Comparison of ENCODE assay signal across 10 mouse cellular contexts in the genomic region with DNA sequence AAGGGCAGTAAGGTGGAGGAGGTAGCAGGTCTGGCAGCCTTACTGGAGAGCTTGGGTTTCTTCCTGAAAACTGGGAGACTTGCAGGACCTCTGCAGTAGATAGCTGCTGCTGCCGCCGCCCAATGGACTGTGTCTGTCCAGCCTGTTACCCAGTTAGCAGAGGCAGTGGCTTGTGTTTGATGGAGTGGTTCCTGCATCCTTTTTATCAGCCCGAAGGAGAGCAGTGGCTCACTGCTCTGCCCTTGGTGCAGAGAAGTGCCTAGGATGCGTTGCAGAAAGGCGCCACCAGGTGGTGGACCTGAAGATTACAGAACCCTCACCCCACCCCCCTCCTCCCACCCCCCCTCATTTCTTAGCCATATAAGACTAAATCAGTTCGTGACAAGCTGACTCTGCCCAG. TPM values are rescaled to one million over a fixed set of nuclear protein-coding genes. Genes with fewer than 3 reads are reported as not detected.
DNase-seq lines count a peak whose midpoint lies in the region; ATAC-seq and TF ChIP-seq lines count a peak whose summit lies in the region.
"Had no signal": no experiment of that assay in that cellular context is flagged by ENCODE, and none has a peak within 500 bp of the region (broad histone marks: within the 10 kb centered on the region; RNA-seq: fewer than 3 reads in every experiment).

No protein-coding gene starts in this region.

- no peak overlapping the region for H3K27ac ChIP-seq in testis, adult 2 months (ENCODE audit: control insufficient read depth, insufficient read depth, low read depth, low read length)
- no peak overlapping the region for H3K27ac ChIP-seq in embryonic facial prominence, embryonic 14.5 days (replicated peaks; ENCODE audit: low read depth, low read length)
- no peak overlapping the region for H3K27ac ChIP-seq in midbrain, embryonic 14.5 days (replicated peaks; ENCODE audit: low read depth, low read length)
- H3K27ac ChIP-seq: hindbrain, embryonic 15.5 days; stomach, embryonic 15.5 days had no signal

- no peak overlapping the region for H3K4me3 ChIP-seq in testis, adult 2 months (ENCODE audit: control insufficient read depth, low read depth, low read length)
- no peak overlapping the region for H3K4me3 ChIP-seq in embryonic facial prominence, embryonic 14.5 days (ENCODE audit: low read depth, low read length)
- H3K4me3 ChIP-seq in midbrain, embryonic 14.5 days (replicated peaks; ENCODE audit: low read depth, low read length) = no peak overlapping the region
- H3K4me3 ChIP-seq: hindbrain, embryonic 15.5 days; stomach, embryonic 15.5 days had no signal

- no peak for TF ChIP-seq POLR2A in testis, adult 2 months (IDR thresholded peaks at IDR 0.05; ENCODE audit: control insufficient read depth, low read depth, low read length)

- H3K9ac ChIP-seq in embryonic facial prominence, embryonic 14.5 days (ENCODE audit: low read depth, low read length) = no peak overlapping the region
- H3K9ac ChIP-seq in midbrain, embryonic 14.5 days (replicated peaks; ENCODE audit: low read length) = no peak overlapping the region
- H3K9ac ChIP-seq: hindbrain, embryonic 15.5 days; stomach, embryonic 15.5 days had no signal

- ATAC-seq in CD4-positive, CD25-positive, alpha-beta regulatory T cell, adult 4 months = no peak
- ATAC-seq in embryonic facial prominence, embryonic 14.5 days (ENCODE audit: low read depth) = no peak
- no peak for ATAC-seq in midbrain, embryonic 14.5 days (ENCODE audit: low FRiP score, low TSS enrichment)

- peaks cover 8% of the 10 kb centered on the region for H3K4me1 ChIP-seq in testis, adult 2 months (ENCODE audit: control insufficient read depth, insufficient read depth, low read length)
- peaks cover 20% of the 10 kb centered on the region for H3K4me1 ChIP-seq in embryonic facial prominence, embryonic 14.5 days (ENCODE audit: control insufficient read depth, insufficient read depth, low read length)
- peaks cover 20% of the 10 kb centered on the region for H3K4me1 ChIP-seq in midbrain, embryonic 14.5 days (ENCODE audit: control insufficient read depth, insufficient read depth, low read length)

- H3K27me3 ChIP-seq in testis, adult 2 months (ENCODE audit: control insufficient read depth, insufficient read depth, low read length) = no peaks in the 10 kb centered on the region
- no peaks in the 10 kb centered on the region for H3K27me3 ChIP-seq in embryonic facial prominence, embryonic 14.5 days (replicated peaks; ENCODE audit: control insufficient read depth, insufficient read depth, low read length)
- no peaks in the 10 kb centered on the region for H3K27me3 ChIP-seq in midbrain, embryonic 14.5 days (ENCODE audit: control insufficient read depth, insufficient read depth, low read length)
- H3K27me3 ChIP-seq: hindbrain, embryonic 15.5 days; stomach, embryonic 15.5 days had no signal

- TF ChIP-seq CTCF in testis, adult 2 months (IDR thresholded peaks at IDR 0.05; ENCODE audit: control insufficient read depth, insufficient read depth, insufficient replicate concordance, low read depth, low read length) = peak; percentile 56; the same call in 1 of the 2 replicates

- H3K9me3 ChIP-seq in embryonic facial prominence, embryonic 14.5 days (ENCODE audit: control insufficient read depth, low read length) = no peaks in the 10 kb centered on the region
- no peaks in the 10 kb centered on the region for H3K9me3 ChIP-seq in midbrain, embryonic 14.5 days (ENCODE audit: control insufficient read depth, low read length)
- H3K9me3 ChIP-seq: hindbrain, embryonic 15.5 days; stomach, embryonic 15.5 days had no signal

- H3K36me3 ChIP-seq in testis, adult 2 months (ENCODE audit: control insufficient read depth, insufficient read depth, low read length) = peaks cover 1% of the 10 kb centered on the region; the same call in 1 of the 2 replicates
- H3K36me3 ChIP-seq in embryonic facial prominence, embryonic 14.5 days (ENCODE audit: control insufficient read depth, insufficient read depth, low read length) = peaks cover 3% of the 10 kb centered on the region; the same call in 1 of the 2 replicates
- peaks cover 8% of the 10 kb centered on the region; the same call in 1 of the 2 replicates for H3K36me3 ChIP-seq in midbrain, embryonic 14.5 days (ENCODE audit: control insufficient read depth, insufficient read depth, low read length)
- H3K36me3 ChIP-seq: hindbrain, embryonic 15.5 days had no signal

- DNase-seq in CD4-positive, CD25-positive, alpha-beta regulatory T cell, adult 2 months (ENCODE audit: low read depth, low spot score) = peak; percentile 88
- no peak for DNase-seq in testis, postnatal 14 days (ENCODE audit: low spot score)
- DNase-seq in embryonic facial prominence, embryonic 14.5 days (ENCODE audit: low spot score) = peak; percentile 24
- peak; percentile 72 to 79 for DNase-seq in kidney, postnatal 25 days
- DNase-seq in midbrain, embryonic 14.5 days = peak; percentile 61
- peak; percentile 82 for DNase-seq in thymus, postnatal 14 days

- WGBS in embryonic facial prominence, embryonic 14.5 days = 16% methylated on average over 4 of the region's 6 CpGs
- WGBS in midbrain, embryonic 14.5 days = 21% methylated on average over 6 of the region's 6 CpGs

- no peak overlapping the region for H3K4me2 ChIP-seq in embryonic facial prominence, embryonic 14.5 days (ENCODE audit: low read depth, low read length)
- H3K4me2 ChIP-seq in midbrain, embryonic 14.5 days (ENCODE audit: low read length) = no peak overlapping the region
- H3K4me2 ChIP-seq: hindbrain, embryonic 15.5 days; stomach, embryonic 15.5 days had no signal

RNA-seq across cellular contexts. Expression of gene Stk40, which starts 10.2 kb away (rescaled TPM):
- 10 to 100 TPM; 11.4 to 23.2 TPM for polyA plus RNA-seq in CD4-positive, CD25-positive, alpha-beta regulatory T cell, adult 4 months (2017; shearing (Covaris generic))
- polyA plus RNA-seq in testis, adult 2 months (2012; rRNA removed) = 33.5 and 33.9 TPM in 2 replicates
- 26.8 and 32.1 TPM in 2 replicates for polyA plus RNA-seq in embryonic facial prominence, embryonic 14.5 days (2014; fragmentation: Nextera tagmentation; extraction: Ambion mirVana)
- 21.1 and 29.4 TPM in 2 replicates for polyA plus RNA-seq in midbrain, embryonic 14.5 days (2014; fragmentation: Nextera tagmentation; extraction: Ambion mirVana)

RNA-seq across cellular contexts. Expression of gene Lsm10, which starts 17.5 kb away (rescaled TPM):
- 10 to 100 TPM; 68.6 to 76.0 TPM for polyA plus RNA-seq in CD4-positive, CD25-positive, alpha-beta regulatory T cell, adult 4 months (2017; shearing (Covaris generic))
- 41.9 and 43.5 TPM in 2 replicates for polyA plus RNA-seq in testis, adult 2 months (2012; rRNA removed)
- polyA plus RNA-seq in embryonic facial prominence, embryonic 14.5 days (2014; fragmentation: Nextera tagmentation; extraction: Ambion mirVana) = 52.0 and 54.1 TPM in 2 replicates
- polyA plus RNA-seq in midbrain, embryonic 14.5 days (2014; fragmentation: Nextera tagmentation; extraction: Ambion mirVana) = 47.8 and 51.2 TPM in 2 replicates

RNA-seq across cellular contexts. Expression of gene Eva1b, which starts 33.6 kb away (rescaled TPM):
- polyA plus RNA-seq in CD4-positive, CD25-positive, alpha-beta regulatory T cell, adult 4 months (2017; shearing (Covaris generic)) = 10 to 100 TPM; 10.5 to 12.7 TPM
- 5.4 and 6.2 TPM in 2 replicates for polyA plus RNA-seq in testis, adult 2 months (2012; rRNA removed)
- 78.9 and 81.7 TPM in 2 replicates for polyA plus RNA-seq in embryonic facial prominence, embryonic 14.5 days (2014; fragmentation: Nextera tagmentation; extraction: Ambion mirVana)
- polyA plus RNA-seq in midbrain, embryonic 14.5 days (2014; fragmentation: Nextera tagmentation; extraction: Ambion mirVana) = 7.8 and 12.3 TPM in 2 replicates

RNA-seq across cellular contexts. Expression of gene Sh3d21, which starts 49.3 kb away (rescaled TPM):
- 1 to 10 TPM in 1 of 2 experiments, under 1 TPM in 1; 0.56 to 1.2 TPM for polyA plus RNA-seq in CD4-positive, CD25-positive, alpha-beta regulatory T cell, adult 4 months (2017; shearing (Covaris generic))
- 285 and 337 TPM in 2 replicates for polyA plus RNA-seq in testis, adult 2 months (2012; rRNA removed)
- polyA plus RNA-seq in embryonic facial prominence, embryonic 14.5 days (2014; fragmentation: Nextera tagmentation; extraction: Ambion mirVana) = 7.8 and 7.9 TPM in 2 replicates
- polyA plus RNA-seq in midbrain, embryonic 14.5 days (2014; fragmentation: Nextera tagmentation; extraction: Ambion mirVana) = 0.89 and 1.1 TPM in 2 replicates

RNA-seq across cellular contexts. Expression of gene Oscp1, which starts 55.6 kb away (rescaled TPM):
- polyA plus RNA-seq in CD4-positive, CD25-positive, alpha-beta regulatory T cell, adult 4 months (2017; shearing (Covaris generic)) = under 1 TPM in 1 of 2 experiments, not detected in 1; 0.70 TPM
- polyA plus RNA-seq in testis, adult 2 months (2012; rRNA removed) = 166 and 189 TPM in 2 replicates
- 13.7 and 17.5 TPM in 2 replicates for polyA plus RNA-seq in embryonic facial prominence, embryonic 14.5 days (2014; fragmentation: Nextera tagmentation; extraction: Ambion mirVana)
- polyA plus RNA-seq in midbrain, embryonic 14.5 days (2014; fragmentation: Nextera tagmentation; extraction: Ambion mirVana) = 34.0 and 42.7 TPM in 2 replicates
